Mouse (Mus musculus): Measurements from ENCODE around the gene Serinc3. TPM values are rescaled to one million over a fixed set of nuclear protein-coding genes. Genes with fewer than 3 reads are reported as not detected.

The Serinc3 gene
- polyA plus RNA-seq, 1 experiment from 2014 or later: 51.1 TPM

- Histone ChIP-seq H3K27ac (peak overlapping the region; percentile 62), H3K9me3 (no peaks in the 10 kb centered on the region), H3K27me3 (ENCODE audit: insufficient read depth, poor library complexity, severe bottlenecking) (no peaks in the 10 kb centered on the region), H3K4me1 (peaks cover 45% of the 10 kb centered on the region), H3K4me3 (no peak overlapping the region), H3K36me3 (peaks cover 8% of the 10 kb centered on the region; the same call in 1 of the 2 replicates)
- WGBS: 88% methylated on average over 2 of the region's 2 CpGs
- DNase-seq (ENCODE audit: low spot score): no peak
These were observed 37.4 kb upstream of the Serinc3 start for GRCm38 (mm10) chr2:163682344-163682743.

GRCm38 (mm10) chr2:163676745-163677144, 31.8 kb upstream of the Serinc3 start:
- Histone ChIP-seq H3K27me3 (ENCODE audit: insufficient read depth, poor library complexity, severe bottlenecking) (no peaks in the 10 kb centered on the region), H3K4me3 (no peak overlapping the region), H3K27ac (peak overlapping the region; percentile 49; the same call in 1 of the 2 replicates), H3K4me1 (peaks cover 42% of the 10 kb centered on the region), H3K36me3 (peaks cover 11% of the 10 kb centered on the region; the same call in 1 of the 2 replicates), H3K9me3 (no peaks in the 10 kb centered on the region)
- no peak for DNase-seq (ENCODE audit: low spot score)
- 91% methylated on average over 3 of the region's 3 CpGs for WGBS

GRCm38 (mm10) chr2:163676321-163676720, 31.4 kb upstream of the Serinc3 start:
- DNase-seq (ENCODE audit: low spot score): no peak
- 86% methylated on average over 4 of the region's 4 CpGs for WGBS
- Histone ChIP-seq H3K9me3 (no peaks in the 10 kb centered on the region), H3K4me3 (no peak overlapping the region), H3K4me1 (peaks cover 38% of the 10 kb centered on the region), H3K27me3 (ENCODE audit: insufficient read depth, poor library complexity, severe bottlenecking) (no peaks in the 10 kb centered on the region), H3K27ac (peak overlapping the region; percentile 69), H3K36me3 (peaks cover 11% of the 10 kb centered on the region; the same call in 1 of the 2 replicates)

GRCm38 (mm10) chr2:163675662-163676061, 30.7 kb upstream of the Serinc3 start:
- Histone ChIP-seq H3K9me3 (no peaks in the 10 kb centered on the region), H3K27ac (peak overlapping the region; percentile 69), H3K4me1 (peaks cover 41% of the 10 kb centered on the region), H3K36me3 (0 out of 2 replicates have a peak, but pooled peaks cover 5% of the 10 kb centered on the region), H3K27me3 (ENCODE audit: insufficient read depth, poor library complexity, severe bottlenecking) (no peaks in the 10 kb centered on the region), H3K4me3 (no peak overlapping the region)
- WGBS: 53% methylated on average over 6 of the region's 6 CpGs
- DNase-seq (ENCODE audit: low spot score): no peak

GRCm38 (mm10) chr2:163675144-163675619, 30.3 kb upstream of the Serinc3 start:
- 24% methylated on average over 5 of the region's 5 CpGs for WGBS
- no peak overlapping the region for H3K4me3 ChIP-seq
- no peaks in the 10 kb centered on the region for H3K9me3 ChIP-seq
- peak overlapping the region; percentile 69 for H3K27ac ChIP-seq
- no peaks in the 10 kb centered on the region for H3K27me3 ChIP-seq (ENCODE audit: insufficient read depth, poor library complexity, severe bottlenecking)
- 0 out of 2 replicates have a peak, but pooled peaks cover 5% of the 10 kb centered on the region for H3K36me3 ChIP-seq
- peaks cover 42% of the 10 kb centered on the region for H3K4me1 ChIP-seq
- DNase-seq (ENCODE audit: low spot score): no peak

- no peaks in the 10 kb centered on the region for H3K9me3 ChIP-seq
- H3K4me3 ChIP-seq: no peak overlapping the region
- WGBS: 63% methylated on average over 5 of the region's 5 CpGs
- peaks cover 42% of the 10 kb centered on the region for H3K4me1 ChIP-seq
- no peak for DNase-seq (ENCODE audit: low spot score)
- no peaks in the 10 kb centered on the region for H3K27me3 ChIP-seq (ENCODE audit: insufficient read depth, poor library complexity, severe bottlenecking)
- H3K36me3 ChIP-seq: 0 out of 2 replicates have a peak, but pooled peaks cover 5% of the 10 kb centered on the region
- peak overlapping the region; percentile 69; the same call in 1 of the 2 replicates for H3K27ac ChIP-seq
These were observed 29.5 kb upstream of the Serinc3 start for GRCm38 (mm10) chr2:163674397-163674796.

- peak overlapping the region; percentile 56; the same call in 1 of the 2 replicates for H3K27ac ChIP-seq
- H3K9me3 ChIP-seq: no peaks in the 10 kb centered on the region
- DNase-seq (ENCODE audit: low spot score): no peak
- H3K4me3 ChIP-seq: no peak overlapping the region
- H3K4me1 ChIP-seq: peaks cover 32% of the 10 kb centered on the region
- H3K36me3 ChIP-seq: peaks cover 3% of the 10 kb centered on the region
- 58% methylated on average over 11 of the region's 11 CpGs for WGBS
- no peaks in the 10 kb centered on the region for H3K27me3 ChIP-seq (ENCODE audit: insufficient read depth, poor library complexity, severe bottlenecking)
These were observed 26.1 kb upstream of the Serinc3 start for GRCm38 (mm10) chr2:163670872-163671594.

GRCm38 (mm10) chr2:163667045-163667444, 22.1 kb upstream of the Serinc3 start:
- Histone ChIP-seq H3K4me1 (peaks cover 20% of the 10 kb centered on the region; the same call in 1 of the 2 replicates), H3K27ac (no peak overlapping the region), H3K36me3 (peaks cover 9% of the 10 kb centered on the region), H3K27me3 (ENCODE audit: insufficient read depth, poor library complexity, severe bottlenecking) (no peaks in the 10 kb centered on the region), H3K9me3 (no peaks in the 10 kb centered on the region), H3K4me3 (no peak overlapping the region)
- DNase-seq (ENCODE audit: low spot score): no peak
- 87% methylated on average over 1 of the region's 1 CpGs for WGBS

GRCm38 (mm10) chr2:163663930-163664329, 19.0 kb upstream of the Serinc3 start:
- 77% methylated on average over 3 of the region's 3 CpGs for WGBS
- DNase-seq (ENCODE audit: low spot score): no peak
- H3K27ac ChIP-seq: no peak overlapping the region
- peaks cover 41% of the 10 kb centered on the region for H3K4me1 ChIP-seq
- no peaks in the 10 kb centered on the region for H3K27me3 ChIP-seq (ENCODE audit: insufficient read depth, poor library complexity, severe bottlenecking)
- no peaks in the 10 kb centered on the region for H3K9me3 ChIP-seq
- H3K4me3 ChIP-seq: no peak overlapping the region
- H3K36me3 ChIP-seq: peaks cover 9% of the 10 kb centered on the region

- H3K27ac ChIP-seq: no peak overlapping the region
- H3K36me3 ChIP-seq: peaks cover 9% of the 10 kb centered on the region
- whole genome bisulfite sequencing: 77% methylated on average over 2 of the region's 2 CpGs
- DNase-seq (ENCODE audit: low spot score): no peak
- no peak overlapping the region for H3K4me3 ChIP-seq
- H3K27me3 ChIP-seq (ENCODE audit: insufficient read depth, poor library complexity, severe bottlenecking): no peaks in the 10 kb centered on the region
- no peaks in the 10 kb centered on the region for H3K9me3 ChIP-seq
- H3K4me1 ChIP-seq: peaks cover 41% of the 10 kb centered on the region
These were observed 17.8 kb upstream of the Serinc3 start for GRCm38 (mm10) chr2:163662698-163663221.

GRCm38 (mm10) chr2:163662076-163662475, 17.1 kb upstream of the Serinc3 start:
- no peaks in the 10 kb centered on the region for H3K27me3 ChIP-seq (ENCODE audit: insufficient read depth, poor library complexity, severe bottlenecking)
- H3K4me1 ChIP-seq: peaks cover 41% of the 10 kb centered on the region

GRCm38 (mm10) chr2:163661371-163661850, 16.5 kb upstream of the Serinc3 start:
- H3K4me3 ChIP-seq: no peak overlapping the region
- H3K36me3 ChIP-seq: peaks cover 9% of the 10 kb centered on the region
- no peak overlapping the region; the same call in 1 of the 2 replicates for H3K27ac ChIP-seq
- H3K27me3 ChIP-seq (ENCODE audit: insufficient read depth, poor library complexity, severe bottlenecking): no peaks in the 10 kb centered on the region
- H3K4me1 ChIP-seq: peaks cover 41% of the 10 kb centered on the region
- DNase-seq (ENCODE audit: low spot score): no peak
- WGBS: 62% methylated on average over 6 of the region's 6 CpGs
- H3K9me3 ChIP-seq: no peaks in the 10 kb centered on the region

More at GRCm38 (mm10) chr2:163662076-163662475, 17.1 kb upstream of the Serinc3 start:
- H3K4me3 ChIP-seq: no peak overlapping the region
- H3K36me3 ChIP-seq: peaks cover 9% of the 10 kb centered on the region
- no peaks in the 10 kb centered on the region for H3K9me3 ChIP-seq
- no peak overlapping the region; the same call in 1 of the 2 replicates for H3K27ac ChIP-seq
- no peak for DNase-seq (ENCODE audit: low spot score)
- WGBS: 93% methylated on average over 5 of the region's 5 CpGs
